In genomic region chr15:84299662-84300333, GRCm38 (mm10) we compare ENCODE assay signal across 12 mouse cellular contexts. TPM values are rescaled to one million over a fixed set of nuclear protein-coding genes. Genes with fewer than 3 reads are reported as not detected.
DNase-seq lines count a peak whose midpoint lies in the region; ATAC-seq lines count a peak whose summit lies in the region.
"Had no signal": no experiment of that assay in that cellular context is flagged by ENCODE, and none has a peak within 500 bp of the region (broad histone marks: within the 10 kb centered on the region; RNA-seq: fewer than 3 reads in every experiment).

No protein-coding gene starts in this region.

- intact Hi-C loops in heart, postnatal 10 days (cut with DNase I) = no loop called here

- WGBS in hindbrain, embryonic 11.5 days = 13% methylated on average over 9 of the region's 9 CpGs
- 3% methylated on average over 9 of the region's 9 CpGs for WGBS in midbrain, embryonic 15.5 days

- DNase-seq in MN1 (ENCODE audit: low spot score) = peak; percentile 94
- peak; percentile 81 for DNase-seq in embryo, embryonic 10.5 days (ENCODE audit: low spot score)
- peak; percentile 83 for DNase-seq in hindbrain, embryonic 11.5 days (ENCODE audit: low spot score)
- no peak for DNase-seq in heart, postnatal 10 days
- no peak for DNase-seq in ovary, adult 18-20 months (ENCODE audit: low spot score)
- DNase-seq in T-cell, adult 2 months (ENCODE audit: low spot score) = no peak
- no peak for DNase-seq in cerebellum, postnatal 14 days
- DNase-seq: heart, adult 2 months; kidney, adult 9 months had no signal

- ATAC-seq in hindbrain, embryonic 11.5 days (ENCODE audit: low FRiP score) = peak; percentile 48
- peak; percentile 61 for ATAC-seq in midbrain, embryonic 15.5 days (replicated peaks)

- H3K27ac ChIP-seq in hindbrain, embryonic 11.5 days (ENCODE audit: low read depth, low read length) = peak overlapping the region; percentile 90
- peak overlapping the region; percentile 81 for H3K27ac ChIP-seq in midbrain, embryonic 15.5 days
- H3K27ac ChIP-seq: heart, adult 2 months; limb, embryonic 13.5 days; macrophage had no signal

- peak overlapping the region; percentile 32; the same call in 1 of the 2 replicates for H3K9ac ChIP-seq in hindbrain, embryonic 11.5 days (ENCODE audit: low read depth, low read length)
- no peak overlapping the region for H3K9ac ChIP-seq in midbrain, embryonic 15.5 days

- H3K36me3 ChIP-seq in hindbrain, embryonic 11.5 days (ENCODE audit: control insufficient read depth, insufficient read depth, low read length) = no peaks in the 10 kb centered on the region
- no peaks in the 10 kb centered on the region for H3K36me3 ChIP-seq in midbrain, embryonic 15.5 days (replicated peaks)
- H3K36me3 ChIP-seq: limb, embryonic 13.5 days had no signal

- peak overlapping the region; percentile 29 for H3K4me2 ChIP-seq in hindbrain, embryonic 11.5 days (replicated peaks; ENCODE audit: low read depth, low read length)
- peak overlapping the region; percentile 31 for H3K4me2 ChIP-seq in midbrain, embryonic 15.5 days
- H3K4me2 ChIP-seq: limb, embryonic 13.5 days had no signal

- H3K9me3 ChIP-seq in hindbrain, embryonic 11.5 days (ENCODE audit: control insufficient read depth, low read length) = no peaks in the 10 kb centered on the region
- H3K9me3 ChIP-seq in midbrain, embryonic 15.5 days = no peaks in the 10 kb centered on the region
- H3K9me3 ChIP-seq: limb, embryonic 13.5 days had no signal

- H3K27me3 ChIP-seq in hindbrain, embryonic 11.5 days (ENCODE audit: control insufficient read depth, insufficient read depth, low read length) = no peaks in the 10 kb centered on the region
- no peaks in the 10 kb centered on the region for H3K27me3 ChIP-seq in midbrain, embryonic 15.5 days (replicated peaks)

- H3K4me1 ChIP-seq in hindbrain, embryonic 11.5 days (replicated peaks; ENCODE audit: control insufficient read depth, insufficient read depth, low read length) = peaks cover 52% of the 10 kb centered on the region
- peaks cover 66% of the 10 kb centered on the region for H3K4me1 ChIP-seq in midbrain, embryonic 15.5 days

- H3K4me3 ChIP-seq in hindbrain, embryonic 11.5 days (ENCODE audit: low read depth, low read length) = no peak overlapping the region
- H3K4me3 ChIP-seq in midbrain, embryonic 15.5 days = no peak overlapping the region
- H3K4me3 ChIP-seq: heart, adult 2 months; limb, embryonic 13.5 days had no signal

RNA-seq across cellular contexts. Expression of gene Parvg, which starts 24.0 kb away (rescaled TPM):
- polyA plus RNA-seq in hindbrain, embryonic 11.5 days (2014; fragmentation: Nextera tagmentation; extraction: Ambion mirVana) = 0.57 and 0.62 TPM in 2 replicates
- 0.86 and 0.89 TPM in 2 replicates for polyA plus RNA-seq in midbrain, embryonic 15.5 days (2015; fragmentation: Nextera tagmentation; extraction: Ambion mirVana)
- 1 to 10 TPM; 1.7 to 2.5 TPM for total RNA-seq in heart, postnatal 10 days (2021)

Comparison
In these comparisons a context has a peak if more than half of its experiments do, and no peak if none do; other contexts are left out.
1. DNase-seq: peak in MN1 (single experiment), embryo, embryonic 10.5 days (single experiment) and hindbrain, embryonic 11.5 days (single experiment); none in heart, postnatal 10 days (0 of 2), ovary, adult 18-20 months (single experiment), T-cell, adult 2 months (single experiment) and cerebellum, postnatal 14 days (0 of 2).